Mouse (Mus musculus): Measurements from ENCODE around the gene Ino80. TPM values are rescaled to one million over a fixed set of nuclear protein-coding genes. Genes with fewer than 3 reads are reported as not detected.

Ino80 gene
- polyA plus RNA-seq, 2 experiments, result 6.3 to 16.4 TPM

- no peaks in the 10 kb centered on the region for H3K36me3 ChIP-seq (ENCODE audit: control insufficient read depth, insufficient read depth, low read length)
- peaks cover 78% of the 10 kb centered on the region for H3K27me3 ChIP-seq (ENCODE audit: control insufficient read depth, insufficient read depth, low read length)
- DNase-seq (ENCODE audit: low spot score) (no peak), ATAC-seq (ENCODE audit: low FRiP score, low read depth) (no peak)
- TF ChIP-seq POLR2A (IDR thresholded peaks at IDR 0.05; ENCODE audit: borderline replicate concordance, extremely low read depth, insufficient read depth, insufficient read length), result no peak
- H3K9ac ChIP-seq (ENCODE audit: low read depth, low read length, severe bottlenecking), result peak overlapping the region; percentile 52
- H3K4me2 ChIP-seq (replicated peaks; ENCODE audit: low read depth, low read length, severe bottlenecking), result peak overlapping the region; percentile 84
- H3K27ac ChIP-seq (replicated peaks; ENCODE audit: low read depth, low read length), result no peak overlapping the region
- peak overlapping the region; percentile 43 for H3K4me3 ChIP-seq (replicated peaks; ENCODE audit: low read length)
- under 1% methylated on average over 53 of the region's 61 CpGs for WGBS
- H3K9me3 ChIP-seq (ENCODE audit: control insufficient read depth, low read length), result no peaks in the 10 kb centered on the region
- peaks cover 32% of the 10 kb centered on the region for H3K4me1 ChIP-seq (ENCODE audit: control insufficient read depth, insufficient read depth, low read length)
Observed at GRCm38 (mm10) chr2:119326161-119327101, 151.1 kb downstream of the Ino80 start.

DNA sequence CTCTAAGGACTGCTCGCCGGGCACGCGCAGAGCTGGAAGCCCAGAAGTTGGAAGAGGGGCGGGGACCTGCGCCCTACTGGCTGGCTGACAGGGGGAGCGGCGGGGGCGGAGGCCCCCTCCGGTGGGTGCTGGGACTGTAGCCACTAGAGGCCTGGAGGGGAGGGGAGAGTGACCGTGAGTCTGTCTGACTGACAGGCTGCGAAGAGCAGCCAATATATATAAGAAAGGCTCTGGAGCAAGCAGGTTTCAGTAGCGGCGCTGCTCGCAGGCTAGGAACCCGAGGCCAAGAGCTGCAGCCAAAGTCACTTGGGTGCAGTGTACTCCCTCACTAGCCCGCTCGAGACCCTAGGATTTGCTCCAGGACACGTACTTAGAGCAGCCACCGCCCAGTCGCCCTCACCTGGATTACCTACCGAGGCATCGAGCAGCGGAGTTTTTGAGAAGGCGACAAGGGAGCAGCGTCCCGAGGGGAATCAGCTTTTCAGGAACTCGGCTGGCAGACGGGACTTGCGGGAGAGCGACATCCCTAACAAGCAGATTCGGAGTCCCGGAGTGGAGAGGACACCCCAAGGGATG lies 151.8 kb downstream of the Ino80 start, which contains the start of gene Dll4:
Gene Dll4 (plus strand): TSS at position 217 of the 576 bp plus-strand sequence.
- TF ChIP-seq POLR2A (IDR thresholded peaks at IDR 0.05; ENCODE audit: borderline replicate concordance, extremely low read depth, insufficient read depth, insufficient read length), result no peak
- WGBS, result under 1% methylated on average over 33 of the region's 33 CpGs
- DNase-seq (ENCODE audit: low spot score) (no peak), ATAC-seq (ENCODE audit: low FRiP score, low read depth) (peak; percentile 24; the same call in 1 of the 2 replicates)
- H3K4me1 ChIP-seq (ENCODE audit: control insufficient read depth, insufficient read depth, low read length), result peaks cover 32% of the 10 kb centered on the region
- H3K36me3 ChIP-seq (ENCODE audit: control insufficient read depth, insufficient read depth, low read length), result no peaks in the 10 kb centered on the region
- H3K4me2 ChIP-seq (replicated peaks; ENCODE audit: low read depth, low read length, severe bottlenecking), result peak within 1 kb of the TSS; percentile 84
- peak within 1 kb of the TSS; percentile 43 for H3K4me3 ChIP-seq (replicated peaks; ENCODE audit: low read length)
- no peaks in the 10 kb centered on the region for H3K9me3 ChIP-seq (ENCODE audit: control insufficient read depth, low read length)
- H3K27me3 ChIP-seq (ENCODE audit: control insufficient read depth, insufficient read depth, low read length), result peaks cover 85% of the 10 kb centered on the region
- peak within 1 kb of the TSS; percentile 52 for H3K9ac ChIP-seq (ENCODE audit: low read depth, low read length, severe bottlenecking)
- H3K27ac ChIP-seq (replicated peaks; ENCODE audit: low read depth, low read length), result no peak within 1 kb of the TSS

DNA sequence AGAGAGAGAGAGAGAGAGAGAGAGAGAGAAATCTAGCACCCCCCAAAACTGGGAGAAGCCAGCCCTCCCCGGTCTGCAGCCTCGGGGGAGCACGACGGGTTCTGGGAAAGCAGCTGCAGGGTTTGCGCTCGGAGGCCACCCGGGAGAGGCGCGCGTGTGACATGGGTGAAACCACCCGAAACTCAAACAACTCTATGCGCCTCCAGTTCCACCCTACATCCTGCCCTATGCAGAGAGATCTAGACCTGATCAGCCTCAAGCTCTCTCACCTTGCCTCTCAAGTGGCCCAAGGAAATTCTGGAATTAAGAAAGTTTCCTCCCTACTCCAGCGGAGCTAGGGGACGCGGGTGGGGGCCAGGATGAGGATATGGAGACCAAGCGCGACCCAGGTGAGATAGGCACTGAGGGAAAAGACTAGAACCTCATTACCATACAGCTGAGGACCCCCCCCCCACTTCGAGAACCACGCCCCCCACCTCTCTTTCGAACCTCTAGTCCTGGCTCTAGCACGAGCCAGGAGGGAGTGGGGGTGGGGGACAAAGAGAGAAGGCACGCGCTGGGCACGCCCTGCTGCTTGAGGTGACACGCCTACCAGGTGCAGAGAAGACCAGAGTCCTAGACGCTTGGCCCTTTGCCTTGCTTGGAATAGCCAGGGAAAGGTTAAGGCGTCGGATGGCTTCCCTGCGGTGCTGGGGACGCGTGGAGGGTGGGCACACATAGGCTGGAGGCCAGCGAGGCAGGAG lies 152.7 kb downstream of the Ino80 start:
- DNase-seq (ENCODE audit: low spot score), result no peak
- TF ChIP-seq POLR2A (IDR thresholded peaks at IDR 0.05; ENCODE audit: borderline replicate concordance, extremely low read depth, insufficient read depth, insufficient read length), result no peak
- peak overlapping the region; percentile 84 for H3K4me2 ChIP-seq (replicated peaks; ENCODE audit: low read depth, low read length, severe bottlenecking)
- no peak for ATAC-seq (ENCODE audit: low FRiP score, low read depth)
- peaks cover 32% of the 10 kb centered on the region for H3K4me1 ChIP-seq (ENCODE audit: control insufficient read depth, insufficient read depth, low read length)
- H3K27ac ChIP-seq (replicated peaks; ENCODE audit: low read depth, low read length), result no peak overlapping the region
- WGBS, result 2% methylated on average over 30 of the region's 32 CpGs
- peaks cover 89% of the 10 kb centered on the region for H3K27me3 ChIP-seq (ENCODE audit: control insufficient read depth, insufficient read depth, low read length)
- H3K9ac ChIP-seq (ENCODE audit: low read depth, low read length, severe bottlenecking), result no peak overlapping the region
- peak overlapping the region; percentile 43 for H3K4me3 ChIP-seq (replicated peaks; ENCODE audit: low read length)
- no peaks in the 10 kb centered on the region for H3K9me3 ChIP-seq (ENCODE audit: control insufficient read depth, low read length)
- H3K36me3 ChIP-seq (ENCODE audit: control insufficient read depth, insufficient read depth, low read length), result no peaks in the 10 kb centered on the region

GRCm38 (mm10) chr2:119323866-119324575 lies 153.5 kb downstream of the Ino80 start:
- no peak for DNase-seq (ENCODE audit: low spot score)
- peak overlapping the region; percentile 43 for H3K4me3 ChIP-seq (replicated peaks; ENCODE audit: low read length)
- 6% methylated on average over 28 of the region's 32 CpGs for WGBS

More at GRCm38 (mm10) chr2:119323866-119324575, 153.5 kb downstream of the Ino80 start:
- no peak for ATAC-seq (ENCODE audit: low FRiP score, low read depth)
- no peak overlapping the region for H3K9ac ChIP-seq (ENCODE audit: low read depth, low read length, severe bottlenecking)
- no peaks in the 10 kb centered on the region for H3K9me3 ChIP-seq (ENCODE audit: control insufficient read depth, low read length)
- H3K4me2 ChIP-seq (replicated peaks; ENCODE audit: low read depth, low read length, severe bottlenecking), result peak overlapping the region; percentile 84; the same call in 1 of the 2 replicates
- peaks cover 32% of the 10 kb centered on the region for H3K4me1 ChIP-seq (ENCODE audit: control insufficient read depth, insufficient read depth, low read length)
- H3K36me3 ChIP-seq (ENCODE audit: control insufficient read depth, insufficient read depth, low read length), result no peaks in the 10 kb centered on the region
- H3K27me3 ChIP-seq (ENCODE audit: control insufficient read depth, insufficient read depth, low read length), result peaks cover 84% of the 10 kb centered on the region
- no peak for TF ChIP-seq POLR2A (IDR thresholded peaks at IDR 0.05; ENCODE audit: borderline replicate concordance, extremely low read depth, insufficient read depth, insufficient read length)
- no peak overlapping the region for H3K27ac ChIP-seq (replicated peaks; ENCODE audit: low read depth, low read length)

Other genes starting within 250 kb of the Ino80 start
- gene Ppp1r14d, start 247.8 kb downstream of the Ino80 start, polyA plus RNA-seq (2012; rRNA removed), result not detected in 2 replicates
- not detected in 2 replicates for gene Ppp1r14d, start 247.8 kb downstream of the Ino80 start, polyA plus RNA-seq (2014; fragmentation: Nextera tagmentation; extraction: Ambion mirVana)
- 9.2 and 11.6 TPM in 2 replicates for gene Spint1, start 240.3 kb downstream of the Ino80 start, polyA plus RNA-seq (2012; rRNA removed)
- 18.2 and 19.5 TPM in 2 replicates for gene Spint1, start 240.3 kb downstream of the Ino80 start, polyA plus RNA-seq (2014; fragmentation: Nextera tagmentation; extraction: Ambion mirVana)
- 4.5 and 6.8 TPM in 2 replicates for gene Rhov, start 206.4 kb downstream of the Ino80 start, polyA plus RNA-seq (2012; rRNA removed)
- gene Rhov, start 206.4 kb downstream of the Ino80 start, polyA plus RNA-seq (2014; fragmentation: Nextera tagmentation; extraction: Ambion mirVana), result 14.7 and 15.1 TPM in 2 replicates
- gene Vps18, start 188.9 kb downstream of the Ino80 start, polyA plus RNA-seq (2012; rRNA removed), result 17.0 and 19.2 TPM in 2 replicates
- gene Vps18, start 188.9 kb downstream of the Ino80 start, polyA plus RNA-seq (2014; fragmentation: Nextera tagmentation; extraction: Ambion mirVana), result 14.8 and 16.6 TPM in 2 replicates
- gene Dll4, start 151.9 kb downstream of the Ino80 start, polyA plus RNA-seq (2012; rRNA removed), result 8.7 and 9.0 TPM in 2 replicates
- gene Dll4, start 151.9 kb downstream of the Ino80 start, polyA plus RNA-seq (2014; fragmentation: Nextera tagmentation; extraction: Ambion mirVana), result 5.1 and 6.2 TPM in 2 replicates
- 0.79 and 0.94 TPM in 2 replicates for gene Chac1, start 126.5 kb downstream of the Ino80 start, polyA plus RNA-seq (2012; rRNA removed)
- gene Chac1, start 126.5 kb downstream of the Ino80 start, polyA plus RNA-seq (2014; fragmentation: Nextera tagmentation; extraction: Ambion mirVana), result 0.48 and 0.68 TPM in 2 replicates
- gene Exd1, start 69.9 kb upstream of the Ino80 start, polyA plus RNA-seq (2012; rRNA removed), result 0.12 and 0.19 TPM in 2 replicates
- gene Exd1, start 69.9 kb upstream of the Ino80 start, polyA plus RNA-seq (2014; fragmentation: Nextera tagmentation; extraction: Ambion mirVana), result 0.12 and 0.39 TPM in 2 replicates
- 53.8 and 61.7 TPM in 2 replicates for gene Chp1, start 70.0 kb upstream of the Ino80 start, polyA plus RNA-seq (2012; rRNA removed)
- 55.6 and 64.4 TPM in 2 replicates for gene Chp1, start 70.0 kb upstream of the Ino80 start, polyA plus RNA-seq (2014; fragmentation: Nextera tagmentation; extraction: Ambion mirVana)
- 24.3 and 37.8 TPM in 2 replicates for gene Nusap1, start 140.6 kb upstream of the Ino80 start, polyA plus RNA-seq (2012; rRNA removed)
- gene Nusap1, start 140.6 kb upstream of the Ino80 start, polyA plus RNA-seq (2014; fragmentation: Nextera tagmentation; extraction: Ambion mirVana), result 51.9 and 58.6 TPM in 2 replicates
- 19.6 and 19.8 TPM in 2 replicates for gene Oip5, start 140.8 kb upstream of the Ino80 start, polyA plus RNA-seq (2012; rRNA removed)
- gene Oip5, start 140.8 kb upstream of the Ino80 start, polyA plus RNA-seq (2014; fragmentation: Nextera tagmentation; extraction: Ambion mirVana), result 16.3 and 16.6 TPM in 2 replicates
- 14.6 and 18.8 TPM in 2 replicates for gene Ndufaf1, start 185.1 kb upstream of the Ino80 start, polyA plus RNA-seq (2012; rRNA removed)
- 41.9 and 44.0 TPM in 2 replicates for gene Ndufaf1, start 185.1 kb upstream of the Ino80 start, polyA plus RNA-seq (2014; fragmentation: Nextera tagmentation; extraction: Ambion mirVana)
- 30.0 and 32.3 TPM in 2 replicates for gene Rtf1, start 197.4 kb upstream of the Ino80 start, polyA plus RNA-seq (2012; rRNA removed)
- gene Rtf1, start 197.4 kb upstream of the Ino80 start, polyA plus RNA-seq (2014; fragmentation: Nextera tagmentation; extraction: Ambion mirVana), result 33.2 and 33.7 TPM in 2 replicates

All from limb, embryonic 14.5 days (tissue).